Mouse (Mus musculus): ENCODE results near the gene B3gnt4.
A peak's percentile ranks its signal among the peaks of the same experiment; 100 is the strongest.

B3gnt4 gene

GRCm38 (mm10) chr5:123528641-123529040 lies 18.4 kb downstream of the B3gnt4 start:
- DNase-seq, result no peak

DNA sequence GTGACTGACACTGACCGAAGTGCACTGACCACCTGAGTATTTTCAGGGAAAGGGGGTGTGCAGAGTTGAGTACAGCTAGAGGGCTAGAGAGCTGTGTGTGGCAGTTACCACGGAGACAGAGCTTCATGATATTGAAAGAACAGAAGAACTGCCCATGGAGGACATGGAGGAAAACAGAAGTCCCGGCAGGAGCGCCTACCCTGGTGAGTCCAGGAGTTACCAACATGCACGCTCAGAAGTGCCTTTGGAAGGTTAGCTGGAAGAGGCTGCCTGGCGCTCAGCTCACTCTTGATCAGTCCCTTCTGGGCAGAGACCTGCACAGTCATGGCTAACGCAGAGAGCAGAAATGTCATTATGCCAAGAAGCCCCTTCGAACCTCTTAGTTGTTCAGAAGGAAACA lies 19.8 kb downstream of the B3gnt4 start:
- DNase-seq, result peak; percentile 0

DNA sequence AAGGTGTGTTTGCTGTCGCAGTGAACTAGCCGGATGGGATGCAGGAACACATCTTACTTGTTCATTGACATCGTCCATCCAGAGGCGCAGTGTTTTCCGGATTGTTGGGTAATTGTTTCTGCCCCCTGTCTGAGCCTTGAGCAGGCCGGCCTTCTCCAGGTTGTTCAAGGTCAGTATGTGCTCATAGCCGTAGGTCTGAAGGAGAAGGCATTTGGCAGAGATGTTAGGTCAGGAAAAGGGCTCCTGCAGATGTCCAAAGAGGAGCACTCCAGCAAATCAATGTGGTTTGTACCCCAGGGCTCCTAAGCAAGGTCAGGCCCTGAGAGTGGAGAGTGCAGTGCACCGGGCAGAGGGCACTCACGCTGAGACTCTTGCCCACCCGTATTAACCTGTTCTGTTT lies 23.5 kb downstream of the B3gnt4 start:
- DNase-seq, result no peak

DNA sequence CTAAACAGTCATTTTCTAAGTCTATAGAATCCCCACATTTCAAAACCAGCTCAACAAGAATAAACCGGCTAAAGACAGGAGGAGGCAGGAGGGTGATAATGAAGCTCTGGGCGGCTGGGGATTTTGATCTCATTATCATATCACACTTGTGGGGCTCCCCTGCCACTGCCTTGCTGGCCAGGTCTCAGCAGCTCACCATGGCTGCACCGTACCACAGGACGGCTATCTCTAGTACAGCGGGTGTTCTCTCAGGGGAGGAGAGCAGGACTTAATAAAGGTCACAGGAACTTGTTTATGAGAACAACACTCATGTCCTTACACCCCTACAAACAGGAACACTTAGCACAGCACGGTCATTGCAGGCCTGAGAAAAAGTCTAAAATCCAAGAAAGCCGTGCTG lies 45.4 kb downstream of the B3gnt4 start:
- no peak for DNase-seq

- peak; percentile 74 for DNase-seq
Observed at GRCm38 (mm10) chr5:123556451-123556850, 46.2 kb downstream of the B3gnt4 start.

DNA sequence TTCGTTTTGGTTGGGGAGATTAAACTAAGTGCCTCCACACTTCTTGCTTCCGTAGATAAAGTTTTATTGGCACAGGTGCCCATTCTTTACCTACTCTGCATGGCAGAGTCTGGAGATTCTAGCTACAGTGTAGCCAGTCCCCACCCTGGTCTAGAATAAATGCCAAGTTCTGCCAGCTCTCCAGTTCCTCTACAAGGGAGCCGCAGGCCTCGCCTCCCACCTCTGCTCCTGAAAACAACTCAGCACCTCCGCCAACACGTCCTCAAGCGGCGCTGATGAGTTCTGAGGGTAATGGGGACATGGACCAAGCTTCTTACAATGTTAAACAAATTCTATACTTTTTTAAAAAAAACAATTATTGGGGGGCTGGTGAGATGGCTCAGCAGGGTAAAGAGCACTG lies 49.3 kb downstream of the B3gnt4 start:
- no peak for DNase-seq

GRCm38 (mm10) chr5:123561128-123561527 lies 50.9 kb downstream of the B3gnt4 start:
- no peak for DNase-seq

Data from kidney, adult 11 months (tissue).